Mouse (Mus musculus): ENCODE measurements at regions not wholly inside any gene's neighbourhood (a gene's known extent, or its start where the extent isn't known, plus 50 kb on each side); places are given as distances from the start of the nearest gene placed in this dataset.
A peak's percentile ranks its signal among the peaks of the same experiment; 100 is the strongest.

GRCm38 (mm10) chr9:118302785-118303384 lies 152.9 kb upstream of the Cmc1 start:
- Histone ChIP-seq H3K4me2 (no peak overlapping the region), H3K9me3 (ENCODE audit: control insufficient read depth, low read length) (no peaks in the 10 kb centered on the region), H3K27ac (ENCODE audit: low read depth, low read length) (no peak overlapping the region), H3K4me1 (ENCODE audit: control insufficient read depth, insufficient read depth, low read length) (no peaks in the 10 kb centered on the region), H3K4me3 (ENCODE audit: low read depth, low read length) (no peak overlapping the region), H3K36me3 (ENCODE audit: control insufficient read depth, insufficient read depth, low read length) (no peaks in the 10 kb centered on the region), H3K27me3 (ENCODE audit: control insufficient read depth, insufficient read depth, low read length) (no peaks in the 10 kb centered on the region), H3K9ac (ENCODE audit: low read length) (no peak overlapping the region)
- DNase-seq (ENCODE audit: low spot score, missing footprints) (no peak), ATAC-seq (ENCODE audit: low FRiP score) (no peak)
- WGBS: 69% methylated on average over 11 of the region's 11 CpGs

GRCm38 (mm10) chr9:118318357-118319140 lies 159.5 kb upstream of the Eomes start:
- Histone ChIP-seq H3K9ac (ENCODE audit: low read length) (no peak overlapping the region), H3K27me3 (ENCODE audit: control insufficient read depth, insufficient read depth, low read length) (peaks cover 4% of the 10 kb centered on the region; the same call in 1 of the 2 replicates), H3K27ac (ENCODE audit: low read depth, low read length) (no peak overlapping the region), H3K4me2 (no peak overlapping the region), H3K4me3 (ENCODE audit: low read depth, low read length) (no peak overlapping the region), H3K4me1 (ENCODE audit: control insufficient read depth, insufficient read depth, low read length) (peaks cover 3% of the 10 kb centered on the region; the same call in 1 of the 2 replicates), H3K36me3 (ENCODE audit: control insufficient read depth, insufficient read depth, low read length) (no peaks in the 10 kb centered on the region), H3K9me3 (ENCODE audit: control insufficient read depth, low read length) (no peaks in the 10 kb centered on the region)
- ATAC-seq (ENCODE audit: low FRiP score) (peak; percentile 85), DNase-seq (ENCODE audit: low spot score, missing footprints) (no peak)
- 61% methylated on average over 18 of the region's 18 CpGs for WGBS

GRCm38 (mm10) chr9:118323796-118324195 lies 154.2 kb upstream of the Eomes start:
- Histone ChIP-seq H3K27ac (ENCODE audit: low read depth, low read length) (no peak overlapping the region), H3K27me3 (ENCODE audit: control insufficient read depth, insufficient read depth, low read length) (no peaks in the 10 kb centered on the region), H3K4me3 (ENCODE audit: low read depth, low read length) (no peak overlapping the region), H3K4me1 (ENCODE audit: control insufficient read depth, insufficient read depth, low read length) (no peaks in the 10 kb centered on the region; the same call in 1 of the 2 replicates), H3K36me3 (ENCODE audit: control insufficient read depth, insufficient read depth, low read length) (no peaks in the 10 kb centered on the region), H3K4me2 (no peak overlapping the region), H3K9me3 (ENCODE audit: control insufficient read depth, low read length) (no peaks in the 10 kb centered on the region), H3K9ac (ENCODE audit: low read length) (no peak overlapping the region)
- 51% methylated on average over 12 of the region's 12 CpGs for WGBS
- no peak for ATAC-seq (ENCODE audit: low FRiP score)
- no peak for DNase-seq (ENCODE audit: low spot score, missing footprints)

GRCm38 (mm10) chr9:118326656-118327055 lies 151.4 kb upstream of the Eomes start:
- no peak for DNase-seq (ENCODE audit: low spot score, missing footprints)
- H3K27ac ChIP-seq (ENCODE audit: low read depth, low read length): no peak overlapping the region

GRCm38 (mm10) chr9:118327904-118328303 lies 150.1 kb upstream of the Eomes start:
- H3K27ac ChIP-seq (ENCODE audit: low read depth, low read length): no peak overlapping the region
- ATAC-seq (ENCODE audit: low FRiP score): no peak
- no peaks in the 10 kb centered on the region for H3K9me3 ChIP-seq (ENCODE audit: control insufficient read depth, low read length)
- no peak overlapping the region for H3K9ac ChIP-seq (ENCODE audit: low read length)
- H3K4me3 ChIP-seq (ENCODE audit: low read depth, low read length): no peak overlapping the region
- DNase-seq (ENCODE audit: low spot score, missing footprints): no peak
- no peaks in the 10 kb centered on the region for H3K27me3 ChIP-seq (ENCODE audit: control insufficient read depth, insufficient read depth, low read length)
- H3K4me1 ChIP-seq (ENCODE audit: control insufficient read depth, insufficient read depth, low read length): no peaks in the 10 kb centered on the region; the same call in 1 of the 2 replicates
- H3K36me3 ChIP-seq (ENCODE audit: control insufficient read depth, insufficient read depth, low read length): no peaks in the 10 kb centered on the region
- WGBS: 87% methylated on average over 6 of the region's 6 CpGs
- no peak overlapping the region for H3K4me2 ChIP-seq

More at GRCm38 (mm10) chr9:118326656-118327055, 151.4 kb upstream of the Eomes start:
- Histone ChIP-seq H3K9me3 (ENCODE audit: control insufficient read depth, low read length) (no peaks in the 10 kb centered on the region), H3K27me3 (ENCODE audit: control insufficient read depth, insufficient read depth, low read length) (no peaks in the 10 kb centered on the region), H3K36me3 (ENCODE audit: control insufficient read depth, insufficient read depth, low read length) (no peaks in the 10 kb centered on the region), H3K4me1 (ENCODE audit: control insufficient read depth, insufficient read depth, low read length) (no peaks in the 10 kb centered on the region; the same call in 1 of the 2 replicates), H3K4me3 (ENCODE audit: low read depth, low read length) (no peak overlapping the region), H3K4me2 (no peak overlapping the region), H3K9ac (ENCODE audit: low read length) (no peak overlapping the region)
- no peak for ATAC-seq (ENCODE audit: low FRiP score)
- WGBS: 52% methylated on average over 9 of the region's 9 CpGs

GRCm38 (mm10) chr9:118341401-118341800 lies 136.6 kb upstream of the Eomes start:
- 0 out of 2 replicates have a peak, but pooled peaks have one; percentile 35 for ATAC-seq (ENCODE audit: low FRiP score)
- peak overlapping the region; percentile 19 for H3K4me3 ChIP-seq (ENCODE audit: low read depth, low read length)
- no peak overlapping the region for H3K27ac ChIP-seq (ENCODE audit: low read depth, low read length)
- 48% methylated on average over 12 of the region's 12 CpGs for WGBS
- no peaks in the 10 kb centered on the region for H3K4me1 ChIP-seq (ENCODE audit: control insufficient read depth, insufficient read depth, low read length)
- H3K4me2 ChIP-seq: peak overlapping the region; percentile 43
- H3K9me3 ChIP-seq (ENCODE audit: control insufficient read depth, low read length): no peaks in the 10 kb centered on the region
- no peaks in the 10 kb centered on the region for H3K27me3 ChIP-seq (ENCODE audit: control insufficient read depth, insufficient read depth, low read length)
- peak overlapping the region; percentile 28; the same call in 1 of the 2 replicates for H3K9ac ChIP-seq (ENCODE audit: low read length)
- no peaks in the 10 kb centered on the region for H3K36me3 ChIP-seq (ENCODE audit: control insufficient read depth, insufficient read depth, low read length)
- no peak for DNase-seq (ENCODE audit: low spot score, missing footprints)

GRCm38 (mm10) chr9:118354911-118355310 lies 123.1 kb upstream of the Eomes start:
- no peak for DNase-seq (ENCODE audit: low spot score, missing footprints)
- 92% methylated on average over 10 of the region's 10 CpGs for WGBS
- no peaks in the 10 kb centered on the region for H3K27me3 ChIP-seq (ENCODE audit: control insufficient read depth, insufficient read depth, low read length)
- no peaks in the 10 kb centered on the region for H3K9me3 ChIP-seq (ENCODE audit: control insufficient read depth, low read length)
- no peak overlapping the region for H3K9ac ChIP-seq (ENCODE audit: low read length)
- no peaks in the 10 kb centered on the region for H3K36me3 ChIP-seq (ENCODE audit: control insufficient read depth, insufficient read depth, low read length)
- no peaks in the 10 kb centered on the region for H3K4me1 ChIP-seq (ENCODE audit: control insufficient read depth, insufficient read depth, low read length)
- no peak overlapping the region for H3K27ac ChIP-seq (ENCODE audit: low read depth, low read length)
- ATAC-seq (ENCODE audit: low FRiP score): no peak
- H3K4me2 ChIP-seq: no peak overlapping the region
- H3K4me3 ChIP-seq (ENCODE audit: low read depth, low read length): no peak overlapping the region

GRCm38 (mm10) chr9:118357406-118357805 lies 120.6 kb upstream of the Eomes start:
- 91% methylated on average over 8 of the region's 8 CpGs for WGBS
- no peaks in the 10 kb centered on the region for H3K27me3 ChIP-seq (ENCODE audit: control insufficient read depth, insufficient read depth, low read length)
- H3K4me2 ChIP-seq: no peak overlapping the region
- no peak overlapping the region for H3K9ac ChIP-seq (ENCODE audit: low read length)
- no peak overlapping the region for H3K27ac ChIP-seq (ENCODE audit: low read depth, low read length)
- H3K9me3 ChIP-seq (ENCODE audit: control insufficient read depth, low read length): no peaks in the 10 kb centered on the region
- no peak overlapping the region for H3K4me3 ChIP-seq (ENCODE audit: low read depth, low read length)
- ATAC-seq (ENCODE audit: low FRiP score) (no peak), DNase-seq (ENCODE audit: low spot score, missing footprints) (no peak)
- no peaks in the 10 kb centered on the region for H3K36me3 ChIP-seq (ENCODE audit: control insufficient read depth, insufficient read depth, low read length)
- H3K4me1 ChIP-seq (ENCODE audit: control insufficient read depth, insufficient read depth, low read length): no peaks in the 10 kb centered on the region

- H3K27me3 ChIP-seq (ENCODE audit: control insufficient read depth, insufficient read depth, low read length): no peaks in the 10 kb centered on the region
- H3K4me2 ChIP-seq: no peak overlapping the region
- H3K9ac ChIP-seq (ENCODE audit: low read length): no peak overlapping the region
- ATAC-seq (ENCODE audit: low FRiP score) (no peak), DNase-seq (ENCODE audit: low spot score, missing footprints) (no peak)
- 92% methylated on average over 2 of the region's 2 CpGs for WGBS
- no peak overlapping the region for H3K4me3 ChIP-seq (ENCODE audit: low read depth, low read length)
- H3K9me3 ChIP-seq (ENCODE audit: control insufficient read depth, low read length): no peaks in the 10 kb centered on the region
- H3K36me3 ChIP-seq (ENCODE audit: control insufficient read depth, insufficient read depth, low read length): no peaks in the 10 kb centered on the region
- H3K27ac ChIP-seq (ENCODE audit: low read depth, low read length): no peak overlapping the region
- H3K4me1 ChIP-seq (ENCODE audit: control insufficient read depth, insufficient read depth, low read length): no peaks in the 10 kb centered on the region
Measured at GRCm38 (mm10) chr9:118363929-118364328, 114.1 kb upstream of the Eomes start.

Measured in midbrain, embryonic 11.5 days (tissue).